Mouse (Mus musculus) stomach, postnatal 0 days (tissue): Measurements from ENCODE around the gene Egfl6.

Experiments
- CTCF ChIP-seq: IDR thresholded peaks from 2 replicates; pipeline ENCODE4 v1.5.1; 2016; ENCODE audit warnings: antibody characterized with exemption, low read depth, mild to moderate bottlenecking, moderate library complexity
- EP300 ChIP-seq: optimal IDR thresholded peaks from 2 replicates; pipeline ENCODE3; 2016; ENCODE audit warnings: antibody characterized with exemption

GRCm38 (mm10) chrX:166564900-166565299 lies 20.6 kb downstream of the Egfl6 start:
- TF ChIP-seq CTCF: no peak
- no peak for TF ChIP-seq EP300
